Comparison of ENCODE assay signal across 19 mouse cellular contexts in genomic region chr1:163252331-163252730, GRCm38 (mm10).
DNase-seq lines count a peak whose midpoint lies in the region; ATAC-seq lines count a peak whose summit lies in the region.
"Had no signal": no experiment of that assay in that cellular context is flagged by ENCODE, and none has a peak within 500 bp of the region (broad histone marks: within the 10 kb centered on the region; RNA-seq: fewer than 3 reads in every experiment).

No protein-coding gene starts in this region.

- DNase-seq in kidney, postnatal 10 days: peak; percentile 11
- no peak for DNase-seq in kidney, postnatal 36 days
- DNase-seq in 3T3-L1 (ENCODE audit: low read depth, low spot score): peak; percentile 76
- DNase-seq in embryonic facial prominence, embryonic 14.5 days (ENCODE audit: low spot score): peak; percentile 83
- DNase-seq in ovary, postnatal 36 days (ENCODE audit: low spot score): no peak
- DNase-seq: adrenal gland, postnatal 25 days; B cell, adult 2 months; cerebellum, postnatal 36 days; heart, adult 2 months; heart, postnatal 36 days; lung, embryonic 14.5 days had no signal

- peak; percentile 69 for ATAC-seq in forebrain, embryonic 16.5 days
- ATAC-seq in forebrain, embryonic 15.5 days (replicated peaks): no peak
- no peak; the same call in 1 of the 2 replicates for ATAC-seq in embryonic facial prominence, embryonic 14.5 days (ENCODE audit: low read depth)
- ATAC-seq in erythroid progenitor cell, adult 5-6 weeks (replicated peaks; ENCODE audit: low FRiP score, poor library complexity, severe bottlenecking): no peak
- ATAC-seq: intestine, embryonic 16.5 days; midbrain, embryonic 15.5 days had no signal

- no peaks in the 10 kb centered on the region for H3K36me3 ChIP-seq in forebrain, embryonic 16.5 days (ENCODE audit: control insufficient read depth, insufficient read depth)
- no peaks in the 10 kb centered on the region for H3K36me3 ChIP-seq in forebrain, embryonic 15.5 days
- H3K36me3 ChIP-seq in embryonic facial prominence, embryonic 14.5 days (ENCODE audit: control insufficient read depth, insufficient read depth, low read length): peaks cover 76% of the 10 kb centered on the region
- H3K36me3 ChIP-seq: G1E; midbrain, embryonic 15.5 days; neural tube, embryonic 12.5 days had no signal

- WGBS in forebrain, embryonic 16.5 days: 64% methylated on average over 5 of the region's 5 CpGs
- WGBS in forebrain, embryonic 15.5 days: 55% methylated on average over 5 of the region's 5 CpGs
- 45% methylated on average over 5 of the region's 5 CpGs for WGBS in embryonic facial prominence, embryonic 14.5 days

- H3K4me2 ChIP-seq in forebrain, embryonic 16.5 days (ENCODE audit: low read length): no peak overlapping the region
- no peak overlapping the region for H3K4me2 ChIP-seq in forebrain, embryonic 15.5 days (replicated peaks)
- H3K4me2 ChIP-seq in embryonic facial prominence, embryonic 14.5 days (ENCODE audit: low read depth, low read length): no peak overlapping the region
- H3K4me2 ChIP-seq: lung, embryonic 14.5 days; midbrain, embryonic 15.5 days; neural tube, embryonic 12.5 days had no signal

- no peak overlapping the region for H3K27ac ChIP-seq in forebrain, embryonic 16.5 days (ENCODE audit: low read length)
- H3K27ac ChIP-seq in forebrain, embryonic 15.5 days (replicated peaks): no peak overlapping the region
- peak overlapping the region; percentile 54 for H3K27ac ChIP-seq in embryonic facial prominence, embryonic 14.5 days (replicated peaks; ENCODE audit: low read depth, low read length)
- H3K27ac ChIP-seq: heart, adult 2 months; midbrain, embryonic 15.5 days; neural tube, embryonic 12.5 days; stomach, postnatal 0 days had no signal

- H3K9me3 ChIP-seq in forebrain, embryonic 16.5 days (ENCODE audit: control insufficient read depth, low read length): no peaks in the 10 kb centered on the region
- H3K9me3 ChIP-seq in forebrain, embryonic 15.5 days: no peaks in the 10 kb centered on the region
- no peaks in the 10 kb centered on the region for H3K9me3 ChIP-seq in embryonic facial prominence, embryonic 14.5 days (ENCODE audit: control insufficient read depth, low read length)
- H3K9me3 ChIP-seq: G1E; midbrain, embryonic 15.5 days; neural tube, embryonic 12.5 days had no signal

- no peaks in the 10 kb centered on the region for H3K27me3 ChIP-seq in forebrain, embryonic 16.5 days (replicated peaks; ENCODE audit: control insufficient read depth, insufficient read depth, low read length)
- no peaks in the 10 kb centered on the region for H3K27me3 ChIP-seq in forebrain, embryonic 15.5 days
- H3K27me3 ChIP-seq in embryonic facial prominence, embryonic 14.5 days (replicated peaks; ENCODE audit: control insufficient read depth, insufficient read depth, low read length): no peaks in the 10 kb centered on the region
- H3K27me3 ChIP-seq: midbrain, embryonic 15.5 days; neural tube, embryonic 12.5 days had no signal

- H3K4me3 ChIP-seq in forebrain, embryonic 16.5 days (replicated peaks; ENCODE audit: low read length): no peak overlapping the region
- H3K4me3 ChIP-seq in forebrain, embryonic 15.5 days: no peak overlapping the region
- H3K4me3 ChIP-seq in embryonic facial prominence, embryonic 14.5 days (ENCODE audit: low read depth, low read length): no peak overlapping the region
- H3K4me3 ChIP-seq: heart, adult 2 months; midbrain, embryonic 15.5 days; neural tube, embryonic 12.5 days had no signal

- H3K4me1 ChIP-seq in forebrain, embryonic 16.5 days (replicated peaks; ENCODE audit: control insufficient read depth, insufficient read depth, low read length): peaks cover 3% of the 10 kb centered on the region; the same call in 1 of the 2 replicates
- no peaks in the 10 kb centered on the region for H3K4me1 ChIP-seq in forebrain, embryonic 15.5 days
- H3K4me1 ChIP-seq in embryonic facial prominence, embryonic 14.5 days (ENCODE audit: control insufficient read depth, insufficient read depth, low read length): peaks cover 12% of the 10 kb centered on the region; the same call in 1 of the 2 replicates
- H3K4me1 ChIP-seq: midbrain, embryonic 15.5 days; neural tube, embryonic 12.5 days had no signal

- H3K9ac ChIP-seq in forebrain, embryonic 16.5 days (replicated peaks; ENCODE audit: low read depth, low read length): no peak overlapping the region
- no peak overlapping the region for H3K9ac ChIP-seq in forebrain, embryonic 15.5 days (replicated peaks)
- no peak overlapping the region for H3K9ac ChIP-seq in embryonic facial prominence, embryonic 14.5 days (ENCODE audit: low read depth, low read length)
- H3K9ac ChIP-seq: lung, embryonic 14.5 days; midbrain, embryonic 15.5 days; neural tube, embryonic 12.5 days had no signal

Comparison
In these comparisons a context has a peak if more than half of its experiments do, and no peak if none do; other contexts are left out.
1. DNase-seq: peak in kidney, postnatal 10 days (single experiment), 3T3-L1 (single experiment) and embryonic facial prominence, embryonic 14.5 days (single experiment); none in kidney, postnatal 36 days (0 of 2) and ovary, postnatal 36 days (single experiment).